Mouse (Mus musculus): ENCODE results near the gene Cdc42bpg.
"Not testable (repeated sequence)": the region's sequence is repeated elsewhere in the genome, so short reads cannot be mapped to it uniquely, and the experiment has no call there.

GRCm38 (mm10) chr19:6311783-6312182, 5.5 kb downstream of the Cdc42bpg start:
- not testable (repeated sequence) for TF ChIP-seq CTCF (IDR thresholded peaks at IDR 0.05; ENCODE audit: low read depth, low read length); POLR2A (IDR thresholded peaks at IDR 0.05; ENCODE audit: extremely low read depth, insufficient read depth, low read length)
